Mouse (Mus musculus) embryo, embryonic 11.5 days (tissue): ENCODE measurements around the gene Pilra.
A peak's percentile ranks its signal among the peaks of the same experiment; 100 is the strongest.

Source experiments
- DNase-seq: peaks from one replicate; pipeline ENCODE4 v3.0.0-alpha.2; 2012; ENCODE audit warnings: low read depth, low spot score

Gene Pilra

GRCm38 (mm10) chr5:137779053-137779933 lies 56.8 kb downstream of the Pilra start:
- DNase-seq = no peak

- DNase-seq = peak; percentile 96
Measured at GRCm38 (mm10) chr5:137778635-137779034, 57.4 kb downstream of the Pilra start, which contains the start of gene Ppp1r35. Gene Ppp1r35 (plus strand): TSS chr5:137778849.

- no peak for DNase-seq
Measured at GRCm38 (mm10) chr5:137777267-137777845, 58.7 kb downstream of the Pilra start.

- DNase-seq = no peak
Measured at GRCm38 (mm10) chr5:137776408-137776918, 59.6 kb downstream of the Pilra start.

DNA sequence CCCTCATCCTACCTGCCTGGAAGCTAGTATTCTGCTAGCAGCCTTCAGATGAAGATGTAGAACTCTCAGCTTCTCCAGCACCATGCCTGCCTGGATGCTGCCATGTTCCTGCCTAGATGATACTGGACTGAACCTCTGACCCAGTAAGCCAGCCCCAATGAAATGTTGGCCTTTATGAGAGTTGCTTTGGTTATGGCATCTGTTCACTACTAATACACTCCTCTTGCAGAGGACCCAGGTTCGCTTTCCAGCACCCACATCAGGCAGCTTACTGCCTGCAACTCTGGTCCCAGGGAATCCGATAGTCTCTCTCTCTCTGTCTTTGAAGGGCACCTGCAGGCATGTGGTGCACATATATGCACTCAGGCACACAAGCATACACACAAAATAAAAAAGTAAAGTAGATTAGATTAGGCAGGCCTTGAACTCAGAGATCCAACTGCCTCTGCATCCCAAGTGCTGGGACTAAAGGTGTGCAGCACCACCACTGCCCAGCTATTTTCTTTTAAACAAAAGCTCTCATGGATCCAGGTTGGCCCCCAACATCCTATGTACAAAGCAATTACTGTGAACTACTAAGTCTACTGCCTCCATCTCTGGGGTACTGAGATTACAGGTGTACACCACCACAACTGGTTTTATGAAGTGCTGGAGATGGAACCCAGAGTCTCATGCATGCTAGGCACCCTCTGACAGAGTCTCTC lies 60.3 kb downstream of the Pilra start:
- DNase-seq = no peak

DNA sequence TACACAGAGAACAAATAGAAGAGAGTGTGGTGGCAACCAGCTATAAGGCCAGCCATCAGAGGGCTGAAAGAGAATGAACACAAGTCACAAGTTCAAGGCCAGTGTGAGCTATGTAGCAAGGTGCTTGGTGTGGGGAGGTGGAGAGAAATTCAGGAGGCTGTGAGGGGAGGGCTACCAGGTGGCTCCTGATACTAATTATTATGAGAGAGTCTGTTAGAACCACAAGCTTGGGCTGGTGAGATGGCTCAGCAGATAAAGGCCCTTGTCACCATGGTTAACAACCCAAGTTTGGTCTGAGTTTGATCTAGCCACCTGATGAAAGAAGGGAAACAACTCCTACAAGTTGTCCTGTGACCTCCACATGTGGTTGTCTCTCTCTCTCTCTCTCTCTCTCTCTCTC lies 63.3 kb downstream of the Pilra start:
- DNase-seq = no peak
